Mouse (Mus musculus) induced T-regulatory cell, adult 2 months (primary cell): Measurements from ENCODE around the gene Atp1b1.
A peak's percentile ranks its signal among the peaks of the same experiment; 100 is the strongest.

Experiments used
- DNase-seq: peaks from one replicate; pipeline ENCODE4 v3.0.0-alpha.2; 2012; ENCODE audit warnings: low read depth

Atp1b1 gene

DNA sequence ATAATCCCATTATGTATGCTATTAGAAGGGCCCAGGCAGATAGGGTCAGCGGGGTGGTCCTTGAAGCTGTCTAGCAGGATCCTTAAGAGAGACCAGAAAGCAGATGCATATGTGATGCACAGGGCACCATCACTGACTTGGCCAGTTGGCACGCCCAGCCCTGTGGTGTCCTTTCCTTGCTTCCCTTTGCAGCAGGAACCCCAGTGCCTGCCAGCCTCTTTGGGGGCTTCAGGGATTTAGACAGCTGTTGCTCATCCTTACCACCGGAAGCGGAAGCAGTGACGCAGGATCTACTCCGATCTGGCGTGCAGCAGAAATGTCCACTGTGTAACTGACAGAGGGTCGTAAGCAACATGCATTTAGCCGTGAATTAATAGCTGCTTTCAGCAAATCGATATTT lies 9.3 kb upstream of the Atp1b1 start:
- no peak for DNase-seq

DNA sequence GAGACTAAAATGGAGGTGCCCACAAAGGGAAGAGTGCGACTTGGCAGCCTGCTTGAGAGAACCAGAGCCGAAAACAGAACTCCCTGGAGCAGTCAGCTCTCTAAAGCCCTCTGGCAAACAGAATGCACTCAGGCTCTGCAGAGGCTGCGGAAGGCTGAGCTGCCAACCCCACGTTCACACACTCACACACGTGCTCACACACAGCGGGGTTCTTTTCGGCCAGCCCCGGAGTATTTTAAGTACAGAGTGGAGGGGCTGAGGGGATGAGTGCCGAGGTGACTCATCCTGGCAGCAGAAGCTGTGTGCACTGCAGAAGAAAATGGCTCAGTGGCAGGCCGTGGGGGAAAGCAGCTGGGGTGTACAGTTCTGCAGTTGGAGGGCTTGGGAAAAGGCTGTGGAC lies 3.6 kb upstream of the Atp1b1 start:
- no peak for DNase-seq

DNA sequence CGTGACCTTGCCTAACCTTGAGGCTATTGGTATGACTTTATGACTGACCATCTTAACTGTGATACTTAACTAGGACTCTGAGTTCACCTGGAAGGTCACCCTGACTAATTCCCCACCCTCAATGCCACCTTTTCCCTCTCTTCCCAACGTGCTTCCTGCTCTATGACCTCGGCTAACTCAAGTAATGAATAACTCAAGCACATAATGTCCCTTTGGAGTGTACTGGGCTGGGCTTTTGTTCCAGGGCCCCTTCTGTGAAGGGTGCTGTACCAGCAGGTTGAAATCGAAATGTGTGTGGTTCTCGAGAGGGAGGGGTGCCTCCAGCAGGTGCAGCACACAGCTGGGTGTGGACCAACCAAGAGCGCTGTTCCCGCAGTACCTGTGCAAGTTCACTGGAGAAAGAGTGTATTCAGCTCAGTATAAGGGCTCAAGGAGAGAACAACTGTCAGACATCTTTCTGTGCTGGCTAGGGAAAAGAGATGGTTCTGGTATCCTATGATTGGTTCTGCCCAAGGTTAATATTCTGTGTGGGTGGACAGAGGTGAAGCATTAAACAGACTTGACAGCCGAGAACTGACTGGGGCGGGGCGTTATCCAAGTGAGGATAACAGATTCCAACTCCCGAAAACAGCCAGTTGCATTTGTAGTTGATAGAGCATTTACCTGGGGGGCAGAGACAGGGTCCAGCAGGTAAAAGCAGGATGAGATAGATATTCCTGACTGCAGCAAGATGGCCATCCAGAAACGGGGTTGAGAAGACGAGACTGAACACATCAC lies 3.0 kb upstream of the Atp1b1 start:
- DNase-seq = no peak

DNA sequence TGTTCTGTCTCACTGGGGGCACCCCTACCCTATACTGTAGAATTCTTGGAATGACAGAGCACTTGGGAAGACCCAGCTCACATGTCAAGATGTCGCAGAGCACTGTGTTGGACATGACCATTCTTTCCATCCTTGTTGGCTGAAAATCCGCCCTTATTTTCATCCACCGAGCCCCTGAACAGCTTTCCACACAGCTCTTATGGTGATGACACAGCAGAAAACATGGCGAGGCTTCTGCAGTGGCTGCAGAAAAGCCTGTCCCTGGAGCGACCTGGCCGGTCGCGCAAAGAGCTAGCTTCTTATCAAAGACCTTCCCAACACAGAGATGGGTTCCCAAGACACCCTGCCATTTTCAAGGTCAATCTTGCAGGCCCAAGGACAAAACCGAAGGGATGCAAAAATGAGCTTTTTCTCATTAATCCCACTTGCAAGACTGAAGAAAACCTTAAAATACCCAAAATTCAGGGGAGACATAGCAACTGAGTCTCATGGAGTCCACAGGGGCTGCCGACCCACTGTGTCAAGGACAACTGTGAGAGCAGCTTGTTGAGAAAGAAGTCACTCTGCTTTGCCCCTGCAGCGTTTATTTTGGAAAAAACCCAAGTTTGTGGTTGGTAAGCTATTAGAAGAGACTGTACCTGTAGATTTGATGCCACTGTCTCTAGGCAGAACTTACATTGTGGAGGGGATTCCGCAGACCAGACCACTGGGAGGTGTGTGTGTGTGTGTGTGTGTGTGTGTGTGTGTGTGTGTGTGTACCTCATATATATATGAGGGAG lies 1.2 kb upstream of the Atp1b1 start:
- DNase-seq = no peak

DNA sequence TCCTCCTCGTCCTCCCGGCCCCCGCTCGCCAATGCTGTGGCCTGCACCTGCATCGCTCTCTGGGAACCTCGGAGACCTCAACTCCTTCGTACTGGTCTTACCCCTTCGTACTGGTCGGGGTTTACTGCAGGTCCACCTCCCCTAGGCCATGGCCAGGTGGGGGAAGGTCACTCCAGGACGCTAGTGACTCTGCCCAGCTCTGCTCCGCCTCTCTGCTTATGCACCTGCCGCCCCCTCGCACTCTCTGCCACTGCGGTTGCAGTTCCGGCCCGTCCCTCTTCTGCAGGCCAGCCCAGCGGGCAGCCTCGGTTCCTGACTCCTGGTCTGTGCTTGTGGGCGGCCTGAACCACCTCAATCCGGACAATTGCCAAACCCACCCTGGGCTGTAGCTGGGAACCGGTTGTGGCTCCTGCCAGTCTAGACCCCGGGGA lies 481 bp upstream of the Atp1b1 start:
- no peak for DNase-seq

DNA sequence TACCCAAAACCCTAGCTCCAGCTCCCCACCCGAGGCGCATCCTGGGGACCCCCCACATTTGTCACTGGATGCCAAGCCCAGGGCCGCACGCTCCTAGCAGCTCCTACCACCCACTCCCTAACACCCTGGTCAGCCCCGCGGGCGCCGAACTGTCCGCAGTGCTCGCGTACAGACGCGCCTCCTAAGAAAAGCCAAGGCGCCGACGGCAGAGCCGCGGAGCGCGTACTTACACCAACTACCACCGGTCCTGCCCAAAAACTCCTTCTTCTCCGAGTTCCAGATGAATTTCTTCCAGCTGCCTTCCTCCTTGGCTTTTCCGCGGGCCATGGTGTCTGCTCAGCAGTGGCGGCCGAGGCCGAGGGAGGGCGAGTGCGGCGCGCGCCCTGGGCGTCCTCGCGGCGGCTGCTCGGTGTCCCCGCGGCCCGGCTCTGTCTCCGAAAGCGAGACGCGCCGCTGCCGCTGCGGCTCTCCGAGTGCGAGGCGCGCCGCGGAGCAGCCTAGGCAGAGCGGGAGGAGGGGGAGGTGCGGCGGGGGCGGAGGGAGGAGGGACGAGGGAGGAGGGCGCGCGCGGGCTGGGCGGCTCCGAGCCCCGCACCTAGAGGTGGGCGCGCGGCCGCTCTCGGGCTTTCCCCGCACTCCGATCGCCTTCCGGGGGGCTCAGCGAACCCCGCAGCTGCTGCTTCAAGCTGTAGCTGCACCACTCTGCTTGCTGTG lies 467 bp downstream of the Atp1b1 start:
- peak; percentile 60 for DNase-seq

DNA sequence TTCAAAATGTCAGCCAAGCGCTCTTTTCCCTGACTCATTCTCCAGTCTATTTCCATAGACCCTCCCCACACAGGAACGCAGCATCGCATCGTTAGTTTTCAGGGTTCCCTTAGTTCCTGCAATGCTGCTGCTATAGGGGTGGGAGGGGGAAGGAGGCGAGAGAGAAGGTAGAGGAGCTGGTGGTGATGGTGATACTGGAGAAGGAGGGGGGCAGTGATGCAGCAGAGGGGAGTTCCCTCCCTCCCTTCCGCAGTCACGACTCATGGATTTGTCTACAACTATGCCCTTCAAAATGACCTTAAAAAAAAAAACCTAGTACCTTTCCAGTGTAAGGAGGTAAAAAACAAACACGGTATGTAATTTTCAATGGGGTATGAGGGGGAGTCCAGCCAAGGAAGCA lies 1.4 kb downstream of the Atp1b1 start:
- DNase-seq = peak; percentile 6

DNA sequence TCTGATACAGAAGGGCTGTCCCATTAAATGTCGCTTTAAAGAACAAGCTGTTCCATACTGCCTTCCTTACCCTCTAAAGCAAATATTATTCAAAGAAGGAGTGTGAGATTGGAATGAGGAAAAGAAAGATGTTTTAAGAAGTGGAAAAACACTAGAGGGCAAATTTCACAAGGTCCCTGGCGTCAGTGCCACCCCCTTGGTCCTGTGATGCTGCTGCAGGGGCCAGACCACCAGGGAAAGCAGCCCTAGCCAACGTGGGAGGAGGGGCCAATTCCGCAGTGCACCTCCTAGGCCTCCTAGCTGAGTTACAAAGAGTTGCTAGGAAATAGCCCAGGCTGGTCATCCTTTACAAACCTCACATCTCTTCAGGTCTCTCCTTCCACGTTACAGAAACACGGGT lies 2.1 kb downstream of the Atp1b1 start:
- no peak for DNase-seq

DNA sequence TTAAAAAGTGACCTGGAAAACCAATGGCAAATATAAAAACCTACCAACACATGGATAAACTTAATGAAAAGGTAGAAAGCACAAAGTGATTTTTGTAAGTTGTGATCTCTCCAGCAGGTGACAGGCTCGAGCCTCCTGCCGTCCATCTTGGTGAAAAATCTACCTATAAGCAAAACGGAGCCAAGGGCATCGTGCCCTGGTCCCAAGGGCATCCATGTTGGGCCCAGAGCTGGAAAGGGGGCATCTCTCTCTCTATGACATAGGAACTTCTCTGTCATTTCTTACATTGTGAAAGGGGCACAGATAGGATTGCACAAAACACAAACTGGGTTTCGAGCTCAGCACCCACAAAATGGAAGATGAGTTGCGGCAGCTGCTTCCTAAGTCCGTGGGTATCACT lies 2.5 kb downstream of the Atp1b1 start:
- DNase-seq = peak; percentile 33

DNA sequence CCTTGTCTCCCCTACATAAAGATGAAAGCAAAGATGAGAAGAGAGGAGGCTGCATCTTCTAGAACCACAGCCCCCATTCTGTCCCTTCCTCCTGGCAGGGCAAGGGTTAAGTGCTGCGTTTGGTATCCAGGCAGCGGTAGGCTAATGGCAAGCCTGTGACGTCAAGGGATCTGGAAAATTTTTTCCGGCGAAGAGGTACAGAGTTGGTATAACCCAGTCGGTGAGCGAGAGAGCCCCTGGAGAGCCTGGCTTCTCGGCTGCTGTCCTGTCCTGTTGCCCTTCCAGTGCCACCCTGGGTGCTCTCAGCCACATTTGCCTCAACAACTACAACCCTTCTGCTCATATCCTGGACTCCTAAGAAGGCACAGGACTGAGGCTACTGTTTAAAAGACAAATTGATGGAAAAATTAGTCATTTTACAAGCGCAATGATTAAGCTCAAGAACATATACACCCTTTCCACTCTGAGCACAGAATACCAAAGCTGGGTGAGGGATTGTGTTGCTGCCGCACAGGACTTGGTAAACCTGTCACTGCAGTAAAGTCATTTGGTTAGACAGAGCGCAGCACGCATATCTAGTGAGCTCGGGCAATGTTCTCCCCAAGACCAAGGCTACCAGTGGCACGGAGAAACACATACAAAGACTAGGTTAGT lies 3.3 kb downstream of the Atp1b1 start:
- DNase-seq = no peak

DNA sequence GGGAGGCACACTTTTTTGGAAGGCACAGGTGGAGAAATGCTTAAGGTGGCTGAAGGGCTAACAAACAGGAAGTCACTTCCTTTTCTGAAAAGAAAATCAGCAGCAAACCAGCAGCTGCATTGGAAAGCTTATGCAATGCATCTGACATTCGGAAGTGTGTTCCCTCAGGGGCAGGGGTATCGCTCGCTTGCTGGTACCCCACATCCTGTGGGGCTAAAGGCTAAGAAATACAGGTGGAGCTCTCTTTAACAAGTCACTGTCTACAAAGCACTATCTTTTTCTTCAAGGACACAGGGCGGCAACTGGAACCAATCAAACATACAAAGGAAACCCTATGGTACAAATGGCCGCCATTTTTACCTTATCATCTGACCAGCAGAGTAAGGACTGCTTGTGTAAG lies 4.4 kb downstream of the Atp1b1 start:
- DNase-seq = peak; percentile 32

DNA sequence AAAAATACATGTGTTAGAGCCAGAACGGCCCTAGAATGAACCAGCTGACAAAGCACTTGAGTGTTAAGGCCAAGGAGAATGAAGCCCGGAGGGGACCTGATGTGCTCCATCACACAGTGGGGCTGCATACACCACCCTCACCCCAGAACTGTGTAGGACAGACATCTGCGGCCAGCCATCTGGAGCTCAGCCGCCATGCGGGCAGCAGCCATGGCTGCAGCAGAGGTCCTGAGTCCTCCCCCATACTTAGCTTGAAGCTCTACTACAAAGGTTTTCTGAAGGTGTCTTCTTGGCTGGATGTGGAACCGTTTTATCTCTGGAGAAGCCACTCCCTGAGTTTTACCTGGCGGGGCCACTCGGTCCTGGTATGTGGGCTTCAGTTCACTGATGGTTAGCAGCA lies 5.0 kb downstream of the Atp1b1 start:
- DNase-seq = no peak

DNA sequence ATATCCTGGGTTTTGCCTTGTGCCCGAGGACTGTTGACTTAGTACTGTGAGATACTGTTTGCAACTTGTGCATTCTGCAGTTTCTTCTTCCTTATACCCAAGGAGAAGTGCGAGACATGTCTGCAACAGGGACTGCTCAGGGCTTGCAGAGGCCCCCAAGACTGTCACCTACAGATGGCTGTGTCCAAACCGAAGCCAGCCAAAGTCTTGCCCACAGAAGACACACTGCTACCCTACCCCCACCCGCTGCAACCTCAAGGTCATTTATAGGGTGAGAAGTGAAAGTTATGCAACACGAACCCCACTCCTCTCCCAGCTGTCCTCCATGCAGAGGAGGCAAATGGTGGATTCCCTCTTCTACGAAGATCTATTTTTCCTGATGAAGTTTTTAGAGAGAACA lies 5.6 kb downstream of the Atp1b1 start:
- DNase-seq = no peak

DNA sequence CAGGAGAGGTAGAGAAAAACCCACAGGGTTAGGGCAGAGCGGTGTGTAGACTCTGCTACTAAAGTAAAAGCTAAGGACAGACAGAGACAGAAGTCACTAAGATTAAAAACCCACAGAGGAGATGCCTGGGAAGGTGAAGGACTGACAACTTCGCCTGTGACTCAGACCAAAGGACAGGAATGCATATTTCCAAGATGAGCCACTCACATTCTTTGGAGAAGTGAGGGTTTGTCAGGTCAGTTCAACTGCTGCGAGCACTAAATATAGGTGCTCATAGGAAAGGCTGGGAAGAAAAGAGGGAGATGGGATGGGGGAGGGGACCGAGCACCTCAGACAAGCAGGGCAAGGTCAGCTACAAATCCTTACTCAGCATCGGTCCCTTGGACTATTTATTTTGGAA lies 6.8 kb downstream of the Atp1b1 start:
- no peak for DNase-seq

DNA sequence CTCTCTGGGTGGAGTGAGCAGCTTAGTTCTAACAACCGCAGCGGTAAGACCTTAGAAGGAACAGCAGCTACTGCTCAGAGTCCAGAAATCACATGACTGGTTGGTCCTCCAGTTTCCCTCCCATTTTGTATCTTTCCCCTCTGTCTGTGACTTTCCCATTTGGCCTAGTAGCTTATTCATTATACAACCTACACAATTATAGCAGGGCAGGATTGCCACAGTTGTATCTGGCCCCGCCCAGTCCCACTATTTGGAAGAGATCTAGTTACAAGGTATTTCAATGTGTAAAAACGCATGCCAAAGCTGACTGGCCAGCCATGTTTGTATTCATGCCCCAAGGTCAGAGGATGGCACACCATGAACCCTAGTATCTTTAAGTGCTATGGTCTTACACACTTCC lies 7.5 kb downstream of the Atp1b1 start:
- no peak for DNase-seq

DNA sequence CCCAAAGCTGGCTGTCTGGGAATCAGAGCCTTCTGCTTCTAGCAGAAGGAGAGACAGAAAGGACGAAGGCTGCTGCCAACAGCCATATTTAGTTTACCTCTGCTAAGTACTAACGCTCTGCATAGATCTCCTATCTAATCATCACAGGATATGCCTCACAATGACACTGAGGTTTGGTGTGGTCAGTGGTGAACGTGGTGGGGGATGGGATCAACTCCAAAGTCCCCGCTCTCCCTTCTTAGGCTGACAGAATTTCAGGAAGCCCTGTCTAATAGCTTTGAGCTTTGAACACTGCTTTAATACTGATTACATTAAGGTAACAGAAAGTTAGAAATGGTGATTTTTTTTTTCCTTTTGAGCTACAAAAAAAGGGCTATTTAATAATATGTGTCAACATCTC lies 7.9 kb downstream of the Atp1b1 start:
- no peak for DNase-seq

DNA sequence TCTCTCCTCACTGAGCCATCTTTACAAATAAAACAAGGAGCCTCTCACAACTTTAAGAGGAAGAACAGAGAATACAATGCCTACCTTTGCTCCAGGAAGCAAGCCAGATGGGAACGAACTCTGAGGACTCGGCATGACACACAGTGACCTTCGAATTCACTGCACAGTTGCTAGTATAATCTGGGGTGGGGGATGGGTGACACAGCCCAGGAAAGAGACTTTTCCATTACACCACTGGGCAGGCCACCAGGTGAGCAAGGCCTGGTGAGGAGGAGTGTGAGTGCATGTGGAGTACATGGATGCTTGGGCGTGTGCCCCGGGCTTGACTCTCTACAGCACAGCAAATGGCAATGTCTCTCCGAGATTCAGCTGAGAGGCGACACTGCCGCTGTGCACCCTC lies 8.5 kb downstream of the Atp1b1 start:
- no peak for DNase-seq

DNA sequence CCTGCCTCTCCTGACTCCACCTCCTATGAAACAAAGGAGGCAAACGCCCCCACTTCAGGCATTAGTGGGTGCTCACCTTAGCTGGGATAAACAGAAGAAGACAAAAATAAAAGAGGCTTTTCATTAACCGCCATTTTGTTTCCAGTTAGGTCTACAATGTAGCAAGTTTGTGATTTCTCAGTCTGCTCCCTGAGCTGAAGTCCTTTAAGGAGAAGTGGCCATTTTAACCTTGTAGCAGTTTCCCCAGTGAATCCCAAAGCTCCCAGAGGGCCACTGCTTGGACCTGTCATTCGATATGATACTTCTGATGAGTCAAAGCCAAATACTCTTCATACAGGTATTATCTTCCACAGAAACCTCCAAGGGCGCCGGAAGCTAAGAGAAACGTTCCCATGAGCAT lies 10.6 kb downstream of the Atp1b1 start:
- DNase-seq = no peak

DNA sequence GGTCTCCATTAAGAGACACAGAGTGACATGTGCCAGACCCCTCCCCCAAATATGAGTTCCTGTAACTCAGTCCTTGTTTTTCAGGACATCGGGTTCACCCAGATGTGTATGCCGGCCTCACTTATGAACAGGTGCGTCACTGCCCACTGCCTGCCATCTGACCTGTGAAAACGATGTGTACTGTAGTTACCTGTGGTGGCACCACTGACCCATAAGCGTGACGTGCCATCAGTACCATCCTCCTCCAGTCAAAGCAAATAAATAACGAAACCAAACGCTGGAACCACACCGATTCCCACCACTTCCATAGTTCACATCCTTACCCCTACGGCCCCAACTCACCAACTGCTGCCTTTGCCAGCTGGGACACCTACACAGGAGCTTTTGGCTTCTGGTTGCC lies 11.6 kb downstream of the Atp1b1 start:
- DNase-seq = no peak

DNA sequence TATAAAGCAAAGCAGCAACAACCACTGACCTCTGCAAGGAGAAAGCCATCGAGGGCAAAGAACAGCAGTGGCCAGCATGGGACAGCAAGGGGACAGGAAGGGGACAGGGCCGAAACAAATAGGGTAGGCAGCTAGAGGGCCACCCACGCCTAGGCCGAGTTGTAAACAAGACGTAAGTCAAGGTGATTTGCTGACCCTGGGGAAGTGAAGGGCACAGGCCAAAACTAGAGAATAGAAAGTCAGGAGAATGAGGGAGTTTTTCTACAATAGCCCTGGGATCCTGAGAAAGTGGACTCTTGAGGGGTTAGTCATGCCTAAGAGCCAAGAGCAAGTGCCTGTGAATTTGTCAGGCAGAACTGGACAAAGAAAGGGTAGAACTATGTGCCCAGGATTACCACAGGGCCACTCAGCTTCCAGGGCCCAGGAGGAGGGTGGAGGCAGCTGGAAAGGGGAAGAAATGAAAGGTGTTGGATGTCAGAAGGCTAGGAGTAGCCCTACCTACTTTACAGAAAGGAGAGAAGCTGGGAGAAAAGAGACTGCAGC lies 12.5 kb downstream of the Atp1b1 start:
- no peak for DNase-seq

DNA sequence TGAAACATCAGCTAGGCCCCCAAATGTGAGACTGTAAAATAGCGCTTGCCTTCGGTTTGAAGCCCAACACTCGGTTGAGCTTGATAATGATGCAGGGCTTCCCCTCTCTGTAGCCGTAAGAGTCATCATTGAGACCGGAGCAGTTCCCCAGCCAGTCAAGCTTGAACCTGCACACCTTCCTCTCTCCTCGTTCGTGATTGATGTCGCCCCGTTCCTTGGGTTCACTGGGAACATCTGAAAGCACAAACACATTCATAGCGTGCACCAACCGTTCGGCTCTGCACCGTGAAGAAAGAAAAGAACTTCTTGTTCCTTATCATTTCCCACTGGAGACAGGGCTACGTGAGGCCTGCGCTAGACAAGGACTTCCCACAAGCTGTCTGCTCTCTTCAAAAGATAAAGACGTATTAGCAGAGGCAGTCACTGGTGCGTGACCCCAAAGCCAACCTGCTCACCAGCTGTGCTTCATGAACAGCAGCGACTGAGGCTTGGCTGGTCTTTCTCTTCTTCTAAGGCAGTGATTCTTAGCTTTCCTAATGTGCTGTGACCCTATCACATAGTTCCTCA lies 16.7 kb downstream of the Atp1b1 start:
- no peak for DNase-seq
